Mouse (Mus musculus): ENCODE data around the gene Mrpl10. TPM values are rescaled to one million over a fixed set of nuclear protein-coding genes. Genes with fewer than 3 reads are reported as not detected.

Gene Mrpl10
- polyA plus RNA-seq (2012; ENCODE audit: insufficient read depth, insufficient read length, missing spikeins), result 32.2 and 34.0 TPM in 2 replicates

DNA sequence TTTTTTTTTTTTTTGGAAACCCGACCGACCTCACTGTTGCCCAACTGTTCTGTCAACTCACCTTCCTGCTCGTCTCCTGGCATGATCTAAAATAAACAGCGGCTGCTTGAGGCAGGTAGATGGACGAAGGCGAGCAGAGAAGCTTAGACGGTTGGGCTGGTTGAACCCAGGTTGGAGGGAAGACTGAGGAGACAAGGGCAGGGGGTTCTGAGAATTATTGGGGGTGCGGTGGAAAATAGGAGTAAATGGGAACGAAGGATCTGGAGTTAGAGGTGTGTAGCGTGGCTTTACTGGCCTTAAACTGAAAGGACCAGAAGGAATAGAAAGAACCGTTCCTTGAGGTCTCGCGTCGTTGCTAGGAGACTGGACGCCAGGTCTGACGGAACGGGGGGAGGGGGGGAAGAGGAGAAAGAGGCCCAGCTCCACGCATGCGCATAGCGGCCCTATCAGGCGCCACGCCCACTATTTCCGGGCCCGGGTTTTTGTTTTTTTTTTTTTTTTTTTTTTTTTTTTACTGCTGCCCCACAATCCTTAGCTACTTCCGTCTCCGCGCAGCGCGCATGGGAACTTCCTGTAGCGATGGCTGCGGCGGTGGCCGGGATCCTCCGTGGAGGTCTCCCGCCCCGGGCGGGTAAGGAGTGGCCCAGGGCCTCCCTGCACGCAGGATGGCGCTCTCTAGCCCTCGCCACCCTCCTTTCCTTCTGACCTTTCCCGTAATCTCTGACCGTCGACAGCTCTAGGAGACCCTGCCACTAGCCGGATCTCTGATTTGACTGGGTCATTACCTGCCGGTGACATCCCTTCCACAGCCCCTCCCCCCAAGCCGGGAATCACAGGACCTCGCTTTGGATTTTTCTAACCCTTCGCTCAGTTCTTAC is at the start of gene Mrpl10, which contains the start of gene Lrrc46:
Gene Mrpl10 (plus strand): TSS at position 539 of the 878 bp plus-strand sequence.
Gene Lrrc46 (minus strand): TSS at position 386 of the 878 bp plus-strand sequence.
- TF ChIP-seq POLR2A (IDR thresholded peaks at IDR 0.05; ENCODE audit: borderline replicate concordance, low read depth, low read length) (no peak), CTCF (IDR thresholded peaks at IDR 0.05; ENCODE audit: low read depth, low read length) (no peak)
- no peak within 1 kb of the TSS for H3K27ac ChIP-seq (ENCODE audit: insufficient read depth, low read depth, low read length)
- peak within 1 kb of the TSS; percentile 82 for H3K4me3 ChIP-seq (ENCODE audit: insufficient read depth, low read length)
- H3K4me1 ChIP-seq (ENCODE audit: control insufficient read depth, insufficient read depth, low read length), result peaks cover 8% of the 10 kb centered on the region

GRCm38 (mm10) chr11:96992722-96993311 is 48.5 kb upstream of the Mrpl10 start:
- no peak overlapping the region for H3K27ac ChIP-seq (ENCODE audit: insufficient read depth, low read depth, low read length)
- H3K4me1 ChIP-seq (ENCODE audit: control insufficient read depth, insufficient read depth, low read length), result peaks cover 7% of the 10 kb centered on the region
- H3K4me3 ChIP-seq (ENCODE audit: insufficient read depth, low read length), result no peak overlapping the region
- TF ChIP-seq CTCF (IDR thresholded peaks at IDR 0.05; ENCODE audit: low read depth, low read length) (no peak), POLR2A (IDR thresholded peaks at IDR 0.05; ENCODE audit: borderline replicate concordance, low read depth, low read length) (no peak)

DNA sequence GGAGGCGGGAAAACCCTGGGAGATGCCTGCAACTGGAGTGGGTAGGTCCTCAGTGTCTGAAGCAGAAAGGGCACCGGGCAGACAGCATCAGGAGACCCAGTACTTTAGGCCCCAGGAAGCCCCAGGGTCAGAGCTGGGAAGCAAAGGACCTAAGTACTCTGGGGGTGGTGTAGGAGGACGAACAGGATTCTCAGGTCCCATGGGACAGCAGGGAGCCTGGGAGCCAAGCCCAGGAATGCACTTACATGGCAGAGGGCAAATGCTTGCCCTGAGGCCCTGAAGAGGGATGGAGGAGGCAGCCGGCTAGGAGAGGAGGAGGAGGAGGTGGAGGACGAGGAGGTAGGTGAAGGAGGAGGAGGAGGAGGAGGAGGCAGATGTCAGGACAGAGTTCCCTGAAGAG is 46.3 kb upstream of the Mrpl10 start:
- Histone ChIP-seq H3K4me3 (ENCODE audit: insufficient read depth, low read length) (no peak overlapping the region), H3K27ac (ENCODE audit: insufficient read depth, low read depth, low read length) (no peak overlapping the region), H3K4me1 (ENCODE audit: control insufficient read depth, insufficient read depth, low read length) (no peaks in the 10 kb centered on the region)
- TF ChIP-seq POLR2A (IDR thresholded peaks at IDR 0.05; ENCODE audit: borderline replicate concordance, low read depth, low read length), result no peak
- no peak for TF ChIP-seq CTCF (IDR thresholded peaks at IDR 0.05; ENCODE audit: low read depth, low read length)

GRCm38 (mm10) chr11:96995836-96996772 is 45.3 kb upstream of the Mrpl10 start:
- Histone ChIP-seq H3K4me3 (ENCODE audit: insufficient read depth, low read length) (no peak overlapping the region), H3K27ac (ENCODE audit: insufficient read depth, low read depth, low read length) (no peak overlapping the region), H3K4me1 (ENCODE audit: control insufficient read depth, insufficient read depth, low read length) (no peaks in the 10 kb centered on the region)
- no peak for TF ChIP-seq POLR2A (IDR thresholded peaks at IDR 0.05; ENCODE audit: borderline replicate concordance, low read depth, low read length)
- no peak for TF ChIP-seq CTCF (IDR thresholded peaks at IDR 0.05; ENCODE audit: low read depth, low read length)

DNA sequence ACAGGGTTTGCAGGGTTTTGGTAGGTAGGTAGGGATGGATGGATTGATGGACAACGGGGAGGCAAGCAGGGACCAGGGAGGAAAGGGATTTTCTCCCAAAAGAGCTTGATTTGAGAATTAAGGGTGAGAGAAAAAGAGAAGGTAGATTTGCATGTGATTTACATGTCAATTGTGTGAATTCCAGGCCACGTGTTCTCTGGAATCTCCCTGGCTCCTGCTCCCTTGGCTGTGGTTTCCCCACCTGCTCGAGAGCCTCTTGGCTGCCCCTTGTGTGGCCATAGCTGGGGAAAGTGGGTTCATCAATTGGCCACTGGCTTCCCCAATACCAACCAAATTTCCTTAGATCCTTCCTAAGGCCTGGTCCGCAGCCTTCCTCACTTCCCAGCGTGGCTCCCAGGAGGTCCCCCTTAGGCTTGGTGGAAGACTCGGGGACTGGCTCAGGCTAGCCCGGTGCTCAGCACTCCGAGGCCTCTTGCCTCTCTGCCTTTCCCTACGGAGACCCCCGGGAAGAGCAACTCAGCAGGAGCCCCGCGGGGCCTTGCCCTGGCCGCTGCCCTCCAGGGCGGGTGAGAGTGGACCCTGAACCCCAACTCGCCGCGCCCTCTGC is 44.5 kb upstream of the Mrpl10 start:
- TF ChIP-seq CTCF (IDR thresholded peaks at IDR 0.05; ENCODE audit: low read depth, low read length) (no peak), POLR2A (IDR thresholded peaks at IDR 0.05; ENCODE audit: borderline replicate concordance, low read depth, low read length) (no peak)
- no peaks in the 10 kb centered on the region for H3K4me1 ChIP-seq (ENCODE audit: control insufficient read depth, insufficient read depth, low read length)
- no peak overlapping the region for H3K4me3 ChIP-seq (ENCODE audit: insufficient read depth, low read length)
- H3K27ac ChIP-seq (ENCODE audit: insufficient read depth, low read depth, low read length), result no peak overlapping the region

DNA sequence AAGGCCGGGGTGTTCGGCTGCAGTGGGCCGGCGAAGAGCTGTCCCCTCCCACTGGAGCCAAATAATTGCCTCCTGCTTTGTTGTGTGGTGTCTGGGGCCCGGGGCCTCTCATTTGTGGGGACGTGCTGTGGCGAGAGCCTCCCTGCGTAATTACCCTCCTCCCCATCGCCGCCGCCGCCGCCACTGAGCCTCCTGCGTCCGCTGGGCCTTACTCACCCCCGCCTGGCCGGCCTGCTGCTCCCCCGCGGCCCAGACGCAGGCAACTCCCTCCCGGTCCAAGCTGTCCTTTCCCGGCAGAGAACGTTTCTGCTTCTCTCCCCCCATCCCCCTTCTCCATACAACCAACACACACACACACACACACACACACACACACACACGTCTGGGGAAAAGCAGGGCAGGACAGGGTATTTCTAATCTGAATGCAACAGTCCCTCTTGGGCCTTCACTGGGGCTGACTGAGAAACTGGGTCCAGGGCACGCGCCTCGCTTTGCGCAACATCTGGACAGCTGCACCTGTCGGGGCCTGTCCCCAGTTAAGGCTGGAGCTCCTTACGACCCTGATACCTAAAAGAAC is 43.9 kb upstream of the Mrpl10 start:
- no peaks in the 10 kb centered on the region for H3K4me1 ChIP-seq (ENCODE audit: control insufficient read depth, insufficient read depth, low read length)
- H3K27ac ChIP-seq (ENCODE audit: insufficient read depth, low read depth, low read length), result no peak overlapping the region
- no peak overlapping the region for H3K4me3 ChIP-seq (ENCODE audit: insufficient read depth, low read length)
- TF ChIP-seq POLR2A (IDR thresholded peaks at IDR 0.05; ENCODE audit: borderline replicate concordance, low read depth, low read length) (no peak), CTCF (IDR thresholded peaks at IDR 0.05; ENCODE audit: low read depth, low read length) (no peak)

GRCm38 (mm10) chr11:97003170-97003569 is 38.2 kb upstream of the Mrpl10 start:
- Histone ChIP-seq H3K27ac (ENCODE audit: insufficient read depth, low read depth, low read length) (no peak overlapping the region), H3K4me1 (ENCODE audit: control insufficient read depth, insufficient read depth, low read length) (no peaks in the 10 kb centered on the region)
- no peak for TF ChIP-seq CTCF (IDR thresholded peaks at IDR 0.05; ENCODE audit: low read depth, low read length)

DNA sequence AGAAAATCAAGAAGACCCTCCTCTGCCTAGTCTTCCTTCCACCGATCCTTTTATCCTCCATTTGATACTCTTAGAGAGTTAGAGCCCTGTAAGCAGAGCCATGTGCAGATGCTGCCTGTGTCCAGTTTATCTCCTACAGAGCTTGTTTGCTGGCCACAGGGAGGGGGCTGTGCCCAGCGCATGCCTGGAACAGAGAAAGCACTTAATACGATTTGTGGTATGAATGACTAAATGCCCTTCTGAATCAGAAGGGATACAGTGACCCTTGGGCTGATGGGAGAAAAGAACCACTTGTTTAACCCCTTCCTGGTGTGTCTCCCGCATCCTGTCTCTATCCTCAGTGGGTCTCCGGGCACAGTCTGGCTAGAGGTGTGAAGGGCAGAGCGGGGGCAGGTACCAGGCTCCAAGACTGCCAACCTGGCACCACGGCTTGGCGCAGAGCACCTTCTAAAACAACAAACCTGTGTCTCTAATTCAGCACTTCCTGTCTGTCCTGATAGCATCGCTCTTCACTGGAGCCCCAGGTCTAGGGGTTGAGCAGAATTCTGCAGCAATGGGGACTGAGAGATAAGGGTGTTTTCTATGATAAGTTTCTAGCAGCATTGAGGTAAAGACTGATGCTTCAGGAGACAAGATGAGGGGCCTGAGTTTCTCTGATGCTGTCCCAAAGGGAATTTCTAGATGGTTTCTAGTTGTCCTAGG is 34.1 kb upstream of the Mrpl10 start:
- TF ChIP-seq POLR2A (IDR thresholded peaks at IDR 0.05; ENCODE audit: borderline replicate concordance, low read depth, low read length) (no peak), CTCF (IDR thresholded peaks at IDR 0.05; ENCODE audit: low read depth, low read length) (no peak)
- Histone ChIP-seq H3K27ac (ENCODE audit: insufficient read depth, low read depth, low read length) (no peak overlapping the region), H3K4me1 (ENCODE audit: control insufficient read depth, insufficient read depth, low read length) (no peaks in the 10 kb centered on the region), H3K4me3 (ENCODE audit: insufficient read depth, low read length) (no peak overlapping the region)

More at GRCm38 (mm10) chr11:97003170-97003569, 38.2 kb upstream of the Mrpl10 start:
- H3K4me3 ChIP-seq (ENCODE audit: insufficient read depth, low read length), result no peak overlapping the region
